Mouse (Mus musculus): ENCODE results near the gene Nectin2.

GRCm38 (mm10) chr7:19690845-19691244 is 59.4 kb downstream of the Nectin2 start:
- no peak for TF ChIP-seq FLI1 (IDR thresholded peaks at IDR 0.05; ENCODE audit: low read length)
- TF ChIP-seq GATA1 (IDR thresholded peaks at IDR 0.05; ENCODE audit: borderline replicate concordance, low read length): no peak
